Mouse (Mus musculus) CD4-positive naive resting alpha-beta T cell, adult 57 days (primary cell): ENCODE measurements around the gene Irf5. TPM values are rescaled to one million over a fixed set of nuclear protein-coding genes. Genes with fewer than 3 reads are reported as not detected.

Experiments
- total RNA-seq: library from RNA; stranded (reverse); gene quantifications from one replicate; pipeline ENCODE4 v1.2.4, GENCODE M21; 2023

Gene Irf5
- 10.6 TPM for total RNA-seq

DNA sequence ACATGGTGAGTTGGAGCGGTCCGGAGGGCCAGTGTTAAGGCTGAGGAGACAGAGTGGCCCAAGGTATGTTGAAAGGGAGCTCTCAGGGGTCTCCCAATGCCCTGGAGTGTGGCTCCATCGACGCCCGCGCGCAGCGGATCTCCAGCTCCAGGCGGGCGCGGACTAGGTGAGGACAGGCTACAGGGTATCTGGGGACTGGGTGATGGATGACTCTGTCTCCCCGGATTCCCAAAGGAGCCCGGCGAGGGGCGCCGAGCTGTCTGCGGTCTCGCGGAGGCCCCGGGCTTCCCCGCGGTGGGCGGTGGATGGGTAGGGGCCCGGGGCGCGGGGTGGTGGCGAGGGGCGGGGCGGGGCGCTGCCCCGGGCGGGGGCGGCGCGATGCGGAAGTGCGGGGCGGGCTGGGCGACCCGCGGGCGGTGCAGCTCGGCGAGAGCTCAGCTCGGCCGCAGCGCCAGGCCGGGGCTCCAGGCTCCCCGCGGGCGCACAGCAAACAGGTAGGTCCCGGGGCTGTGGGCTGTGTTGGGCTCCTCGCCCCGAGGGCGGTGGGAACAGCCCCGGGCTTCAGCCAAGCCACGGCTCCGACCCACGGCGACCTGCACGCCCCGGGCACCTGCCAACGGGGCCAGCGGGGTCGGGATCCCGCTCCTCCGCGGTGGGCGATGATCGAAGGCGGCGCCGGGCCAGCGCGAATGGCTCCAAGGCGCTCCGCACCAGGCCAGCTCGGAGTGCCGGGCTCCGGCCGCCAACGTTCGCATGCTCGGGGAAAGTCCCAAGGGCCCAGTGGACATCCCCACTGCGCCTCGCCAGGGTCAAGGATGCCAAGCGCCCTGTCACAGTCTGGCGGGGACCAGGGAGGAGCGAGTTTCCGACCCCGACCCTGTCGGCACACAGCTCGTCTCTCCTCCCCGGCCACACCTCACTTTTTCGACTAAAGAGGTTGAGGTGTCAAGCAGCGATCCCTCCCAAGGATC, at the start of gene Irf5:
Gene Irf5, plus strand, starts transcription at position 345 of the 971 bp plus-strand sequence.

DNA sequence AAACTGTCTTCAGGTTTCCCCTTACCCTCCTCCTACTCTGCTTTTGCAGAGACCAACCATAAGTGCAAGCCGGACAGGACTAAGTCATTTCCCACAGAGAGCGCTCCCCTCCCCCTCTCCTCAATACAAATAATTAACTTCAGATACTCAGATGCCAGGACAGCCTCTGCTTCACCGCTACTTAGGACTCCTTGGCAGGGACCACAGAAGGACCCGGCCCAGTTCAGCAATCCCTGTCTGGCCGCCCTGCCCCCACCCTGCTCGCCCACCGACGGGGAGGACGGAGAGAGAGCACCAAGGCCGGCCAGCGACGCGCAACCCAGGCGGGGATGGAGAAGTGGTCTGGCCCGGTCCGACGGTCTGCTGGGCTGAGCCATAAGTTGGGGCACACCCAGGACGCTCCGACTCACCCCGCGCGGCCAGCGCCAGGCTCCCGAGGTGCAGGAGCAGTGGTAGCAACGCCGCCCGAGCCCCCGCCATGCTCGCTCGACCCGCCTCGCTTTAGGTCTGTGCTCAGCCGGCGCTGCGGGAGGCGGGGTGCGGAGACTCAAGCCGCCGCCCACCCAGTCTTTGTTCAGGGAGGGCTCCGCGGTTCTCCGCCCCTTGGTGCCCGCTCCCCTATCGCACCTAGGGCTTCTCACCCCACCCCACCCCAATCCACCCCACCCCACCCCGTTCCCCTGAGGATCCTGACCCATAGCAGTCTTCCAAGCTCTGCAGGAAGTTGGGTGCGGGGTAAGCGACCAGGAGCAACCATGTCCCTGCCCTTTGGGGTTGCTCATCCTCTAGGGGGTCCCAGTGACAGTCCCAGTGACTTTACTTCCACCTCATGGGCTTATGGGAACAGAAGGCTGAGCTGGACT, 18.7 kb upstream of the Irf5 start, which contains the start of gene Kcp:
Gene Kcp, minus strand, starts transcription at position 506 of the 863 bp plus-strand sequence.

Other genes with a start within 250 kb of the Irf5 start
- 1.9 TPM for gene Fam71f2, start 247.0 kb upstream of the Irf5 start, total RNA-seq
- not detected for gene Fam71f1, start 207.5 kb upstream of the Irf5 start, total RNA-seq
- gene Calu, start 178.6 kb upstream of the Irf5 start, total RNA-seq = 51.0 TPM
- not detected for gene Opn1sw, start 138.2 kb upstream of the Irf5 start, total RNA-seq
- 0.65 TPM for gene Ccdc136, start 130.3 kb upstream of the Irf5 start, total RNA-seq
- 0.41 TPM for gene Flnc, start 93.4 kb upstream of the Irf5 start, total RNA-seq
- gene Atp6v1f, start 58.9 kb upstream of the Irf5 start, total RNA-seq = 163 TPM
- gene Atp6v1fnb, start 55.2 kb upstream of the Irf5 start, total RNA-seq = 5.6 TPM
- gene Kcp, start 18.7 kb upstream of the Irf5 start, total RNA-seq = not detected
- gene Tnpo3, start 83.3 kb downstream of the Irf5 start, total RNA-seq = 112 TPM
- gene Tspan33, start 167.6 kb downstream of the Irf5 start, total RNA-seq = 0.59 TPM
- gene Smo, start 208.9 kb downstream of the Irf5 start, total RNA-seq = 1.8 TPM
- gene Ahcyl2, start 241.4 kb downstream of the Irf5 start, total RNA-seq = 81.4 TPM